Mouse (Mus musculus) stomach, postnatal 0 days (tissue): Measurements from ENCODE around the gene Arhgap42.

Source experiments
- CTCF ChIP-seq: IDR thresholded peaks from 2 replicates; pipeline ENCODE4 v1.5.1; 2016; ENCODE audit warnings: antibody characterized with exemption, low read depth, mild to moderate bottlenecking, moderate library complexity
- EP300 ChIP-seq: optimal IDR thresholded peaks from 2 replicates; pipeline ENCODE3; 2016; ENCODE audit warnings: antibody characterized with exemption

- no peak for TF ChIP-seq CTCF
- no peak for TF ChIP-seq EP300
Measured at GRCm38 (mm10) chr9:9101482-9102157, 137.3 kb downstream of the Arhgap42 start.
